In the genomic region with DNA sequence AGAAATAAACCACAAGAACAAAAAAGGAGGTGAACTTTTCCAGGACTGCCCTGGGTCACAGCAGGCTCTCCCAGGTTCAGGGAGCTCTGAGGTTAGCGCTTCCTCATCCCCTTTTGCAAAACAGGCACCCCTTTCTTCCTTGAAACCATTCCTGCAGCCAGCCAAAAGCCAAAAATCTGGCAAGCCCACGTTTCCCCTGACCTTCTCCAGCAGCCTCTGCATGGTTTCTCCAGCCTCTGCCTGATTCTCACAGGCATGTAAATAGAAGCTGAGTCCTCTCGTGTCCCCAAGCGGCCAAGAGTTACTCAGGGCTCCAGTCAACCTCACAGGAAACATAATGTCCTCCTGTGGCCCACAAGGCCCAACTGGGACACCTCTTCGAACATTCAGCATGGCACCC, we compare ENCODE assay signal across 20 mouse cellular contexts. TPM values are rescaled to one million over a fixed set of nuclear protein-coding genes. Genes with fewer than 3 reads are reported as not detected.
DNase-seq lines count a peak whose midpoint lies in the region; ATAC-seq and TF ChIP-seq lines count a peak whose summit lies in the region.
"Had no signal": no experiment of that assay in that cellular context is flagged by ENCODE, and none has a peak within 500 bp of the region (broad histone marks: within the 10 kb centered on the region; RNA-seq: fewer than 3 reads in every experiment).

No protein-coding gene starts in this region.

- peak; percentile 40 to 76 for DNase-seq in adrenal gland, adult (ENCODE audit: inconsistent age in 2 of 2, low spot score in 1 of 2)
- no peak for DNase-seq in adrenal gland, postnatal 25 days
- DNase-seq in heart, adult 2 months, result no peak
- DNase-seq in heart, postnatal 36 days, result no peak
- DNase-seq in kidney, adult 8-10 months, result no peak
- DNase-seq in testis, postnatal 10 days (ENCODE audit: low spot score), result no peak
- DNase-seq: layer of hippocampus, postnatal 36 days; lung, adult 18-20 months; lung, postnatal 14 days; thymus, adult 2 months had no signal

- H3K4me1 ChIP-seq in heart, adult 2 months (ENCODE audit: control insufficient read depth, insufficient read depth, low read length), result peaks cover 36% of the 10 kb centered on the region
- peaks cover 44% of the 10 kb centered on the region for H3K4me1 ChIP-seq in kidney, embryonic 15.5 days
- peaks cover 7% of the 10 kb centered on the region for H3K4me1 ChIP-seq in testis, adult 2 months (ENCODE audit: control insufficient read depth, insufficient read depth, low read length)

- no peak overlapping the region for H3K4me3 ChIP-seq in heart, adult 2 months
- no peak overlapping the region for H3K4me3 ChIP-seq in kidney, embryonic 15.5 days (replicated peaks)
- no peak overlapping the region for H3K4me3 ChIP-seq in testis, adult 2 months (ENCODE audit: control insufficient read depth, low read depth, low read length)
- H3K4me3 ChIP-seq: forebrain, embryonic 12.5 days; midbrain, embryonic 13.5 days; neural tube, embryonic 13.5 days had no signal

- H3K36me3 ChIP-seq in heart, adult 2 months (ENCODE audit: control insufficient read depth, insufficient read depth, low read length), result peaks cover 9% of the 10 kb centered on the region
- no peaks in the 10 kb centered on the region for H3K36me3 ChIP-seq in kidney, embryonic 15.5 days
- H3K36me3 ChIP-seq in testis, adult 2 months (ENCODE audit: control insufficient read depth, insufficient read depth, low read length), result no peaks in the 10 kb centered on the region

- H3K27ac ChIP-seq in heart, adult 2 months, result peak overlapping the region; percentile 70
- H3K27ac ChIP-seq in kidney, embryonic 15.5 days, result 0 out of 2 replicates have a peak overlapping the region, but pooled peaks have one; percentile 51
- peak overlapping the region; percentile 52; the same call in 1 of the 2 replicates for H3K27ac ChIP-seq in testis, adult 2 months (ENCODE audit: control insufficient read depth, insufficient read depth, low read depth, low read length)
- H3K27ac ChIP-seq: forebrain, embryonic 12.5 days; midbrain, embryonic 13.5 days; neural tube, embryonic 13.5 days had no signal

- H3K79me2 ChIP-seq in heart, adult 2 months (replicated peaks; ENCODE audit: control insufficient read depth, insufficient read depth, low read length), result peaks cover 5% of the 10 kb centered on the region

- ATAC-seq in kidney, embryonic 15.5 days (replicated peaks; ENCODE audit: low FRiP score), result no peak
- ATAC-seq: CD4-positive, CD25-positive, alpha-beta regulatory T cell, adult 4 months; midbrain, embryonic 13.5 days had no signal

- no peak overlapping the region for H3K4me2 ChIP-seq in kidney, embryonic 15.5 days
- H3K4me2 ChIP-seq: forebrain, embryonic 12.5 days; midbrain, embryonic 13.5 days; neural tube, embryonic 13.5 days had no signal

- intact Hi-C loops in heart, adult 2 months (cut with DNase I), result loop anchor here (5.0 kb wide), 1 partner anchor 33 kb away; no protein-coding TSS in a partner anchor
- intact Hi-C loops in heart, postnatal 36 days (cut with DNase I), result no loop called here

- H3K9me3 ChIP-seq in kidney, embryonic 15.5 days (replicated peaks), result no peaks in the 10 kb centered on the region
- H3K9me3 ChIP-seq: forebrain, embryonic 12.5 days; G1E; midbrain, embryonic 13.5 days; neural tube, embryonic 13.5 days had no signal

- no peak for TF ChIP-seq POLR2A in heart, adult 2 months (IDR thresholded peaks at IDR 0.05; ENCODE audit: insufficient read depth, low read depth, low read length)
- TF ChIP-seq POLR2A in testis, adult 2 months (IDR thresholded peaks at IDR 0.05; ENCODE audit: control insufficient read depth, low read depth, low read length), result no peak

- 39% methylated on average over 5 of the region's 5 CpGs for WGBS in heart, adult 2 months
- WGBS in kidney, embryonic 15.5 days, result 90% methylated on average over 5 of the region's 5 CpGs

- TF ChIP-seq CTCF in heart, adult 2 months (IDR thresholded peaks at IDR 0.05), result no peak
- no peak for TF ChIP-seq CTCF in testis, adult 2 months (IDR thresholded peaks at IDR 0.05; ENCODE audit: control insufficient read depth, insufficient read depth, insufficient replicate concordance, low read depth, low read length)

- no peak for TF ChIP-seq EP300 in heart, adult 2 months (IDR thresholded peaks at IDR 0.05; ENCODE audit: insufficient read depth, low read depth, low read length)

- no peaks in the 10 kb centered on the region for H3K27me3 ChIP-seq in heart, adult 2 months (ENCODE audit: control insufficient read depth, insufficient read depth, low read length)
- H3K27me3 ChIP-seq in kidney, embryonic 15.5 days, result no peaks in the 10 kb centered on the region
- H3K27me3 ChIP-seq in testis, adult 2 months (ENCODE audit: control insufficient read depth, insufficient read depth, low read length), result no peaks in the 10 kb centered on the region
- H3K27me3 ChIP-seq: forebrain, embryonic 12.5 days; midbrain, embryonic 13.5 days; neural tube, embryonic 13.5 days had no signal

- H3K9ac ChIP-seq in heart, adult 2 months (ENCODE audit: low read depth, low read length), result no peak overlapping the region
- H3K9ac ChIP-seq in kidney, embryonic 15.5 days, result no peak overlapping the region
- H3K9ac ChIP-seq: forebrain, embryonic 12.5 days; midbrain, embryonic 13.5 days; neural tube, embryonic 13.5 days had no signal

RNA-seq across cellular contexts. Expression of gene Bicra, which starts 32.3 kb away (rescaled TPM):
- 14.0 and 22.5 TPM in 2 replicates for total RNA-seq in adrenal gland, postnatal 25 days (2021)
- total RNA-seq in heart, adult 2 months (2021), result 1 to 10 TPM; 5.8 to 7.5 TPM
- 5.9 and 8.4 TPM in 2 replicates for polyA plus RNA-seq in heart, adult 2 months (2012; rRNA removed)
- 1 to 10 TPM; 8.1 to 8.2 TPM for total RNA-seq in heart, postnatal 36 days (2021)
- 7.5 and 8.1 TPM in 2 replicates for polyA plus RNA-seq in kidney, embryonic 15.5 days (2015; fragmentation: Nextera tagmentation; extraction: Ambion mirVana)
- 5.9 and 7.3 TPM in 2 replicates for polyA plus RNA-seq in testis, adult 2 months (2012; rRNA removed)

RNA-seq across cellular contexts. Expression of gene Zfp541, which starts 46.2 kb away (rescaled TPM):
- total RNA-seq in adrenal gland, postnatal 25 days (2021), result 0.21 TPM in 1 of 2 replicates, not detected in the other
- not detected for total RNA-seq in heart, adult 2 months (2021)
- 0.02 and 0.03 TPM in 2 replicates for polyA plus RNA-seq in heart, adult 2 months (2012; rRNA removed)
- not detected for total RNA-seq in heart, postnatal 36 days (2021)
- polyA plus RNA-seq in kidney, embryonic 15.5 days (2015; fragmentation: Nextera tagmentation; extraction: Ambion mirVana), result 0.13 TPM in 1 of 2 replicates, not detected in the other
- 98.8 and 100 TPM in 2 replicates for polyA plus RNA-seq in testis, adult 2 months (2012; rRNA removed)
- total RNA-seq: G1E; gastrocnemius, adult 8-10 months; heart, adult 18-20 months had no signal
- polyA plus RNA-seq: CD4-positive, CD25-positive, alpha-beta regulatory T cell, adult 4 months; forebrain, embryonic 12.5 days; G1E; hindbrain, embryonic 11.5 days; midbrain, embryonic 13.5 days had no signal

RNA-seq across cellular contexts. Expression of gene Ehd2, which starts 48.0 kb away (rescaled TPM):
- total RNA-seq in adrenal gland, postnatal 25 days (2021), result 38.3 and 41.0 TPM in 2 replicates
- 10 to 100 TPM; 76.8 to 91.3 TPM for total RNA-seq in heart, adult 2 months (2021)
- polyA plus RNA-seq in heart, adult 2 months (2012; rRNA removed), result 81.9 and 100 TPM in 2 replicates
- 100 to 1,000 TPM in 1 of 2 experiments, 10 to 100 TPM in 1; 93.1 to 131 TPM for total RNA-seq in heart, postnatal 36 days (2021)
- 39.4 and 39.5 TPM in 2 replicates for polyA plus RNA-seq in kidney, embryonic 15.5 days (2015; fragmentation: Nextera tagmentation; extraction: Ambion mirVana)
- 3.0 and 3.5 TPM in 2 replicates for polyA plus RNA-seq in testis, adult 2 months (2012; rRNA removed)

Comparison
In these comparisons a context has a peak if more than half of its experiments do, and no peak if none do; other contexts are left out.
1. DNase-seq: peak in adrenal gland, adult (2 of 2); none in adrenal gland, postnatal 25 days (single experiment), heart, adult 2 months (0 of 2), heart, postnatal 36 days (0 of 2), kidney, adult 8-10 months (0 of 2) and testis, postnatal 10 days (single experiment).
2. Peak in every context shown above with its lines, with median percentiles within 50 percentile points of each other: H3K27ac ChIP-seq.